Mouse (Mus musculus): ENCODE data around the gene Nphs1.
A peak's percentile ranks its signal among the peaks of the same experiment; 100 is the strongest.
"Not testable (repeated sequence)": the region's sequence is repeated elsewhere in the genome, so short reads cannot be mapped to it uniquely, and the experiment has no call there.

The Nphs1 gene

DNA sequence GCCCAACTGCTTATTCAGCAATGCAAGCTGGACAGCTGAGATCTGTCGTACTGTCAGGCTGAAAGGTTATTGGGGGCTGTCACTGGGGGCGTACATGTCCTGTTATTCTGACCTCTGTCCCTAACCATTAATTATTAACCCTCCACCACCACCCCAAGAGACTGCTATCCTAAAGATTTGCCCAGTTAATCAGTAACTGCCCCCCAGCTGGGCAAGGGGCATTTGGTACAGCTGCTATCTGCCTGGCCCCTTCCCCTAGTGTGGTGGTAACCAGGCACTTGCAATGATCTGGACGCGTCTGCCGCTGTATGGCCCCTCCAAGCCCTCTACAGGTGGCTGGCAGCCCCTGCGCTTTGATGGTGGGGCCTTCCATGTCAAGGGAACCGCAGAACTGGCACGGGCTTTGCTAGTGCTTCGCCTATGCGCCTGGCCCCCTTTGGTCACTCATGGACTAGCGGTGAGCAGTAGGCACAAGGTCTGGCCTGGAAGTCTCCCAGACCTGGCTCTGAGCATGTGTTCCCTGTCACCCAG is 35.4 kb downstream of the Nphs1 start, which contains the start of gene Prodh2:
Gene Prodh2 (plus strand): TSS at position 222 of the 531 bp plus-strand sequence.
- peak; percentile 36 for DNase-seq

DNA sequence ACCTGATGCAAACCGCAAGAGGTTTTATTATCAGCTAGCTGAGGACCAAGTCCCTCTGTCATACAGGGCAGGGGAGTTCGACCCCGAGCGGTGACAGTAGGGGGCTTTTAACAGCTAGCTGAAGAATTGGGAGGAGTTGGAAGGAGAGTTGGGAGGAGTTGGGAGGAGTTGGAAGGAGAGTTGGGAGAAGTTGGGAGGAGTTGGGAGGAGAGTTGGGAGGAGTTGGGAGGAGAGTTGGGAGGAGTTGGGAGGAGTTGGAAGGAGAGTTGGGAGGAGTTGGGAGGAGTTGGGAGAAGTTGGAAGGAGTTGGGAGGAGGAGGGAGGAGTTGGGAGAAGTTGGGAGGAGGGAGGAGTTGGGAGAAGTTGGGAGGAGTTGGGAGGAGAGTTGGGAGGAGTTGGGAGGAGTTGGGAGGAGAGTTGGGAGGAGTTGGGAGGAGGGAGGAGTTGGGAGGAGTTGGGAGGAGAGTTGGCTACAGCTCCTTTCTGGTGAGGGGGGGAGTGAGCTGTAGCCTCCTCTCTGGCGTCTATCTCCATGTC is 37.5 kb downstream of the Nphs1 start:
- not testable (repeated sequence) for DNase-seq

DNA sequence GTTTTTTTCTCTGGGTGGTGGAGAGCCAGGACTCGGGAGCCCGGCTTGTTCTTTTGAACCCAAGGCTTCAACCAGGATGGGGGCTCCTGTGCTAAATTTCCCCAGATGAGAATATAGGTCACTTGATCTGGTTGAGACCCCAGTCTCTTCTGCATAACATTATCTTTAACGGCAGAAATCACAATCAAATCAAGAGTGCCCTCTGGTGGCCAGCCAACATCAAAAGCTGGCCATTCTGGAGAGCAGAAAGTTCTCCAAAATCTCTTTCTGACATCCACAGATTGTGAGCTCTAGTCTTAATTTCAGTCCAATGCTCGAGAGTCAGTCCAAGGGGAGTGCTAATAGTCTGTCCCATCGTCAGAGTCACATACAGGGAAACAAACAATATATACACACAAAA is 43.0 kb downstream of the Nphs1 start:
- DNase-seq = not testable (repeated sequence)

DNA sequence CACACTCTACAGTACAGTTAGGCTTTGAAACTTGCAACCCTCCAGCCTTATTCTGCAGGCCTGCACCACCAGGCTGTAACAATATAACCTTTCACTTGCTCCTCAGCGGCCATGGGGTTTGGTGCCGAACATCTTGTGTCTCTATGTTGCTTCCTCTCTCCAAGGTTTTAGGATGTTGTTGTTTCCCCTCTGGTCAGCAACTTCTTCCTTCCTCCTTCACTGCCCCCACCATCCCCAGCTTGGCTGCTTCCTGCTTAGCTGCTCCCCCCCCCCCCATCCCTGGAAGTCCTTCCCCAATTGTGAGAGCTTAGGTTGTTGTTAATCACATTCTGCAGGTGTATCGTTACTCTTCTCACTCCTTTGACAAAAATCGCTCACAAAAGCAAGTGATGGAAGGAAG is 49.9 kb downstream of the Nphs1 start:
- DNase-seq = no peak

DNA sequence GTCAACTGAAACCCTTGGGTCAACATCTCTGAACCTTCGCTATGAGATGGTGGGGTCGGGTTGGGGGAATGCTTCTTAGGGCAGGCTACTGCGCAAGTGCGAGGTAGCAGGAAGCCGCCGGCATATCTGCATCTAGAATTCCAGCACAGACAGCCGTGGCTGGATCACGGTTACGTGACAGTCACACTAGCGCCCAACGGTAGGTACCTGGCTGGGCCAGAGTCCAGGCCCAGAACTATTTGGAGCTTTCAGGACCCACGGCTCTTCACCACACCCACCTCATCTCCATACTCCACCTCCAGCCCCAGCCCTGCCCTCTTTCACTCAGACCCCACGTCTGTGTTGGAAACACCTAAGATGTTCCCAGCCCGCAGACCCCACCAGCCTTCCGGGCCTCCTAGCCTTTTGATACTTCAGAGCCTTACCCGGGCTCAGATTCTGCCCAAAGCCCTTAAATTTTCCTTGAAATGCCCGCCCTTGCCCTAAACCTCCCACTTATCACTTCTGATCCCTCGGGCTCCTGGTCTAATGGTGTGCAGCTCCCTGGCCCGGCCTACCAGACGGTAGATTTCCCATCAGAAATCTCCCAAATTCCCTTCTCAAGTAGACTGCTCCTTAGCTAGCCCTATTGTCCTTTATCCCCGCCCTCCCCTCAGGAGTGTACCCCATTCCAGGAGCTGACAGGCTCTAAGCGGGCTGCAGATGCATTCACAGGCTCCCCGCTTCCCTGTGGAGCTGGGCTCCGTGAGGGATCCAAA is 57.1 kb downstream of the Nphs1 start:
- no peak for DNase-seq

DNA sequence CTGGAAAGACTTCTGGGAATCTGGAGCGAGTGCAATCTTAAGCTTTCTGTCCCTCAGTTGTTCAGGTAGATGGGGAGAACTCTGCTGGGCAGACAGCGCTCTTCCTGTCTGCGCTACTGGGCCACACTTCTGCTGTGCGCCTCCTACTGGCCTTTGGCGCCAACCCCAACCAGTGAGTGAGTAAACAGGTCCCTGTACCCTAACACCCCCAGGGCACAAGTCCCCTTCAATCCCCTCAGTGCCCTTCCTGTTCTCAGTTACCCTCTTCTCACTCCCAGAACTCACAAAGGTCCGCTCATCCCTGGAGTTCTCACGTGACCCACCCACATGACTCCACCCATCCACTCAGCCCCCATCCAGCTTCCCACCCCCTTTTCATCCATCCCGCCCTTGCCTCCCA is 60.2 kb downstream of the Nphs1 start:
- no peak for DNase-seq

DNA sequence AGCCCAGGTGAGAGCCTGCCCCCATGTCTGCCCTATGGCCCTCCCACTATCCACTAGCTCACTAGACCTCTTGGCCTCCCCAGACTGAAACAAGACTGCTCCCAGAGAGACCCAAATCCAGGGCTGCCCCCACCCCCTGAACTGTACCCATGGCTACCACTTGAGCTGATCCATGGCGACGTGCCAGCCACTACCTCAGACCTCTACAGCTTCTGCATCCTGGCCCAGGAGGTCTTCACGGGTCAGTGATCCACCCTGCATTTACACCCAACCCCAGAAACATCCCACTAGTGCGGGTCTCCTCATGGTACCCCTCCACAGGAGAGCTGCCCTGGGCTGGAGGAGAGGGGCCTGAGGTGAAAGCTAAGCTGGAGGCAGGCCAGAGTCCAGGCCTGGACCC is 62.3 kb downstream of the Nphs1 start:
- no peak for DNase-seq

DNA sequence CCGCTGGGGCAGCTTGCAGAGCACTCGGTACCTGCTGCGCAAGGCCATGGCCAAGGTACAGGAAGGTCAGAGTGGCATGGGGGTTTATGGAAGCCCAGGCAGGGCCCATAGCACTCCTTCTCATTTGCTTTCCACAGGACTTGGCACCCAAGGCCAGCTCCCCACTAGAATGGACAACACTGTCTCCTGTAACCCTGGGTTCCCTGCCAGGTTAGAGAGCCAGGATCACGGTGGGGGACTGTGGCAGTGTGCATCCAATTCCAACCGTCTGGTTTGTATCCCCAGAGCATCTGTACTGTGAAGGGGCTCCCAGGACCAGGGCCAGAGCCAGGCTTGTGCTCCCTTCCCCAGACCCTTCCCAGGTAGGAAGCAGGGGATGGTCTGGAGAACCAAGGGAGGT is 62.7 kb downstream of the Nphs1 start:
- no peak for DNase-seq

DNA sequence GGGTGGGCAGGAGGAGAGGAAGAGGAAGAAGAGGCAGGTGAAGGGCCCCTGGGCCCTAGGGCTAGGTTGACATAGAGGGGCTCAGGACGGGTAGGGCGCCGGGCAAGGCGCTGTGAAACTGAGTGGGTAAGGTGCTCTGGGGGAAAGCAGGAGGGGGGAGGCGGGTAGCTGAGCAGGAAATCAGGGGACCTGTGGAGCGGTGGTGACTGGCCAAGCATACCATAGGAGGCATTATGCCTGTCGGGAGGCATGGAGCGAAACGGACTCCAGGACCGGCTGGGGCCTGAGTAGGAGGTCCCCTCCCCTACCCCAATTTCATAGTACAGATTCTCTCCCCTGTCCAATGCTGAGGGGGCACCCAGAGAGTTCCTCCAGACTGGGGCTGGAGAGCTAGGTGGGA is 64.8 kb downstream of the Nphs1 start:
- no peak for DNase-seq

DNA sequence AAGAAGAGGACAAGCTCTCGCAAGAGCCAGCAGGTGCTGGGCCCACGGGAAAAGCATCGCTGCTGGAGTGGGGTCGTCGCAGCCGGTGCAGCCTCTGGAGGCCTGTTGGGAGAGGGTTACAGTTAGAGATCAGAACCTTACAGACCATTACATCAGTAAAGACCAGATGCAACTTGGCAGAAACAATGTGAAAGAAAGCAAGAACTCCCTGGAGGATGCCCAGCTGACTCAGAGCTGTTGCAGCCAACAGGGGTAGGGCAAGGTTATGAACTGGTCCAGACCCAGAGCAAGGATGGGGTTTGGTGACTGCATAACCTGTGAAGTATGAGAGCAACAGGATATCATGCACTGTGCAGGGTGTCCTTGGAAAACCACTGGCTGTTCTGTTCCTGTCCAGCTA is 66.4 kb downstream of the Nphs1 start:
- no peak for DNase-seq

DNA sequence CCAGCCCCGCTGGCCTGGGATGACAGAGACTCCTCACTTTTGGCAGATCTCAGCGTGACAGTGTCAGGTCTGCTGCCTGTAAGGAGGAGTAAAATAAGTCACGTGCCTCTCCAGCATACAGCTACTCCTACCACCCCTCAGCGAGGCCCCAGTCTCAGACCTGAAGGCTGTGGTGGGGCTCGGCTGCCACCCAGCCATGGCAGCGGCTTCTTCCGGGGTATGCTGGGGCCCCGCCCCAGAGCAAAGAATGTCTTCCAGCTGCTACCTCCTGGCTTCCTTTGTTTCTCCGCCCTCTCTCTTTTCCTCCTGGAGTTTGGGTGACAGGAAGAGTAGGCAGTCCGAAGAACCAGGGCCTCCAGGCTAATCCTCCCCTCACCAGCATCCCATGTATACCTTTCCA is 67.8 kb downstream of the Nphs1 start:
- DNase-seq = no peak

DNA sequence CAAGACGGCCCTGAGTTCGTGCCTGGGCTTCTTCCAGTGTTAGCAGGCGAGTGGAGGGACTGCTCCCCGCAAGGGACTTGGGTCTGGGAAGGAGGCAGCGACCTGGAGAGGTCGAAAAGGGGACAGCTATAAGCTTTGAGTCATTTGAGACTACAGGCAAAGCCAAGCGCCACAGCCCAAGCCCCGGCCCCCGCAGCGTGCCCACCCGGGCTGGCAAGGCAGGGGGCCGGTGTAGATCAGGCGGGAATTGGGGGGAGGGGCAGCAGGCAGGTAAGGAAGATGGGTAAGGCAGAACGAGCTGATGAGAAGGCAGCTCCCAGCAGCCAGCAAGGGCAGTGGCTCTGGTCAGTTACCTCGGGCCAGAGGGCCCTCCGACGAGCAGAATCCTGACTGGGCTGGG is 68.3 kb downstream of the Nphs1 start:
- no peak for DNase-seq

DNA sequence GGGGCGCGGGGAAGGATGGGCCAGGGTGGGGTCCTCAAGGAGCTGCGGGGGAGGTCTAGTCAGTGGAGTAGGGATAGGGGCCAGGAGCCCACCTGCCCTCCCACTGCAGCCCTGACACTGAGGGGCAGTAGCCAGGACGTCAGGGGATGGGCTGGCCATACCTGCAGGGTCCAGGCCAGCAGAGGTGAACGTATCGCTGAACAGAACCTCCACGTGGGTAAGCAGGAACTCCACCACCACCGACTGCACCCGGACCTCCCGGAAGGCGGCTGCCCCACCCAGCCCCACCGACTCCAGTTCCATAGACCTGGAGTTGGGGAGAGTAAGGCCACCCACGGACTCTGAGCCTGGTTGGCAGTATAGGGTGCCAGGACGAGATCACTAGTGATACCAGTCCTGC is 68.9 kb downstream of the Nphs1 start:
- no peak for DNase-seq

DNA sequence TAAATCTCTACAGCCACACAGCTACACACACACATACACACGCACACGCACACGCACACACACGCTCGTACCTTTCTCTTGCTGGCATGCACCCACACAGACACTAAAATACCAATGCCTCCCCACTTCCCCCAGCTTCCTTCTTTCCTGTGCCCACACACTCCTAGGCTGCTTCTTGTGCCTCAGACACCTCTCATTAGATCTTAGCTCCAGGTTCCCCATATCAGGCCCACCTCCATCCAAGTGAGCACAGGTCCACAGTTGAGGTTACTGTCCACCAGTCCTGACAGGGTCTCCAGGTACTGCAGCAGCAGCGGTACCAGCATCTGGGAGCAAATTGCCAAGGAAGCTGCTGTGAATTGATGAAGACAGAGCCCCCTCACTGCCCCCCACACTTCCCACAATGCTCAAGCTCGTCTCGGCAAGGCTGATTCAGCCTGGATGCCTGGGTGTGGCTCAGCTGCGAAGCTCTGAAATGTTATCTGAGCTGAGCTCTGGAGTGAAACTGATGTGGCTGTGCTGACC is 73.2 kb downstream of the Nphs1 start:
- no peak for DNase-seq

DNA sequence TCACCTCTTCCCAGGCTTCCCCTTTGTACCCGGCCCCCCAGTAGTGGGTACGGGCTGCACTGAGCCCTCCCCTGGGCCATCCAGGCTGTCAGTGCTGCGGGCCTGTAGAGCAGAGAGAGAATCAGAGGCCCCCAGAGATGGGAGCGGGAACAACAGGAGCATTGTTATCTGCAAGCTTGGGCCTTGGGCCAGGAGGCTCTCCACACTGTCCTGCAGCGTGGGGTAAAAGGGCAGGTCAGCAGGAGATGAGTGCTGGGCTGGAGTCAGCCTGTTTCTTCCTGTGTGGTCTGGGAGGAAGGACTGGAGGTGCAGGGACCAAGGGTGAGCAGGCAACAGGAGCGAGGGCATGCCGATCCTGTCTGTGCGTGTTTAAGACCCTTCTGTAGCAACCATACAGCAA is 74.8 kb downstream of the Nphs1 start:
- no peak for DNase-seq

DNA sequence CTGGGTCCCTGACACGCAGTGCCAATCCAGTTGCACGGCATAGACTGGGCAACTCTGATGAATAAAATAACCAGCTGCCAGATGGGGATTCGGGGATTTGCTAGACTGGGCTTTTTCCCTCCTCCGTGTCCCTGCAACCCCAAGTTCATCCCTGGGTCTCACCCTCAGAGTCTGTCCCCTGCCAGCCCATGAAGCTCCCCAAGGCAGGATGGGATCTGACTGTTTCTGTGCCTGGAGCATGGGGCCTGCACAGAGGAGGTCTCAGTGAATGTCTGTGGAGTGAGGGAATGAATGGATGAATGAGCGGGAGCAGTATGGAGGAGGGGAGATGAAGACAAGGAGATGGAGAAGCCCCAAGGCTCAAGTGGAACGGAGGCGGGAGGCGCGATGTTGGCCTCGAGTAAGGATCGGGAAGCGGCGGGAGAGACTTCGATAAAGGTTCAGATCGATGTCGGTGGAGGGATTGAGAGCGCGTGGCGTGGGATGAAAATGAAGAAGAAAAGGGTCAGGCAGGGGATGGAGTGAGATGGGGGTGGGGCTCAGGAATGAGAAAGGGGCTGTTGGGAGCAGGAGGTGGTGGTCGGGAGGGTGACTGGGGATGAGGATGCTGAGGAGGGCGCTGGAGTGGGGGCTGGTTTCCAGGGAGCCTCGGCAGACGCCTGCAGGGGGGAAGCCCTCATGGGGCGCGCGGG is 76.0 kb downstream of the Nphs1 start:
- DNase-seq = no peak

DNA sequence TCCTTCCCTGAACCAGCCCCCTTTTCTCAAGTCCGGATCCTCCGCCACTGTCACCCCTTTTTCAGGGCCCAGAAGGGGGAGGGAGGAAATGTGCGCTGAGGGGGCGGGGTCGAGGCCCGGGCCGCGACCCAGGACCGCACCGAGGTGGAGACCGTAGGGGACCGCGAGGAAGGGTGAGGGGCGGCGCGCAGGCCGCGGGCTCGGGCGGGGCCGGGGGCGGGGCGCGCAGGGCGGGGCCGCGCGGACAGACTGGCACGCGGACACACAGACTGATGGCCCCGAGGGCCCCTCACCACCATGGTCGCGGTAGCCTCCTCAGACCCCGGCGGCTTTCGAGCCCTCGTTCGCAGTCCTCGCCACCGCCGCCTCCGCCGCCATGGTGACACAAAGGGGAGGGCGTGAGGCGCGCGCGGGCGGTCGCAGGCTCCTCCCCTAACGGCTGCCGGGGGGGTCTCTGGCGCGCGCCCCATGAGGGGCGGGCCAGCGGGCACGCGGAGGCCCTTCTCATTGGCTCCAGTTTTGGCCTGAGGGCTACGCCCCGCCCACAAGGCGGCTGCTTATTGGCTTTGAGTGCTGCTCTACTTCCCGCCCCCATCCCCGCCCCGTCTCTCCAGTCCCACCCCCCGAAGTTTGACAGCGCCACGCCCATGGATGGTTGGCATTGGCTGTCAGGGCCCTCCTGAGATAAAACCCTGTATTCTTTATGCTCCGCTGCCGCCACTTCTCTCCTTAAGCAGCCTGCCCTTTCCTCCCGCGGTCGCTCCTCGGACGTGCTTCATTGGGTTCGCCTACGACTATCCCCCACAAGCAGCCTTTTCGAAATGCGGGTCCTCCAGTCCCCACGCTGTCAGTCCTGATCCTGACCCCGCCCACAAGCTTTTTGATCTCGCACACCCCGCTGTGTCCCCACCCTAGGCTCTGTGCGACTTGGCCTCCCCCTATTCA is 76.8 kb downstream of the Nphs1 start, which contains the start of gene Arhgap33:
Gene Arhgap33 (minus strand): TSS at position 428 of the 945 bp plus-strand sequence.
- peak; percentile 99 for DNase-seq
